Mouse (Mus musculus) cerebellum, adult 18-20 months (tissue): ENCODE data around the gene Mag.
"Not testable (repeated sequence)": the region's sequence is repeated elsewhere in the genome, so short reads cannot be mapped to it uniquely, and the experiment has no call there.

Experiments used
- DNase-seq, 2 experiments: peaks; one replicate each; pipeline ENCODE4 v3.0.0; 2021

Mag gene

DNA sequence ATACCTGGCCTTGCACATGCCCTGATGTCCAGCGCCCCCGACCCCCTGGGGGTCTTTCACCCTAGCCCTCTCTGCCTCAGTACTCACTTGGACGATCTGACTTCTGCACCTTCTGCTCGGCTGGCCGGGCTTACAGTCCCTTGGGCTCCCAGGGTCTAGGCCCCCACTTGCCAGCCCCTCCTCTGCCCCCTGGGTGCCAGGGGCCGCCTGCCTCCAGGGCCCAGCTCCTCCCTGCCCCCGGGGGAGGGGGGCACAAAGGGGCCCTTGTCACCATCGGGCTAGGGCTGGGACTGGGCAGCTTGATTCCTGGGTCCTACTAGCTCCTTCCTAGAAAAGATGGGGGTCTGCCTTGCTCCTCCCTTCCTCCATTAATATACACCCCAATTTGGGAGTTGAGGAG is at the start of gene Mag:
Gene Mag (minus strand): TSS at position 142 of the 400 bp plus-strand sequence.
- DNase-seq = peak in 1 of 2 experiments; percentile 17

DNA sequence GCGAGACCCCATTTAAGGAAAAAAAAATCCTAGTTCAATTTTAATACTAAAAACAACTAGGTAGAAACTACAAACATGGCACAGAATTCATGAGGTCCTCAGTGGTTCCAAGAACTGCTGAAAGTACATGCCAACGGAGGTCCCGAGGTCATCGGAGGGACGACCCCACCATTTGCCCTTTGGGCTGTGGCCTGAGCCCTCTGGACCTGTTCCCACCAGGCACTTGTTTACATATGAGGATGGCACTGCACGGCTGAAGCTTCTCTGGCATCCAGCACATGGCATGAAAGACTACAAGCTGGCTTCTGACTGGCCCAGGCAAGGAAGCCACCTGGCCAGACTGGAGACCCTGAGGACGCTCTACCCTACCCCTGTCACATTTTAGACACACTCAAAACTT is 49.7 kb upstream of the Mag start:
- no peak for DNase-seq

DNA sequence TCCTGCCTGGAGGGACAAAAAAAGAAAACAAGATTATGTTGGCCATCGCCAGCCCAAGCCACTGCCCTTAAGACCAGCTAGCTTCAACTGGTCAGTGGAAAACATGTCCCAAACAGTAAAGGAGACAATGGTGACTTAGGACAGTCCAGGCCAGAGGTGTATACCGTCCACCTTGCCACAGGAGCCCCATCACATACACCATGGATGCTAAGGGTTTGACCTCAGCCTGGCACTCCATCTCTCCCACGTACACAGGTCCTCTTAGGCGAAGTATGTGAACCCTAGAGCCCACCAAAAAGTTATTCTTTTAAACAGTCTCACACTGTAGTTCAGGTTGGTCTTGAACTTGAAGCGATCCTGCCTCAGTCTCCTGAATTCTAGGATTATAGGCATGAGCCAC is 48.2 kb upstream of the Mag start:
- no peak for DNase-seq

GRCm38 (mm10) chr7:30959786-30960349 is 45.2 kb upstream of the Mag start:
- DNase-seq = no peak

DNA sequence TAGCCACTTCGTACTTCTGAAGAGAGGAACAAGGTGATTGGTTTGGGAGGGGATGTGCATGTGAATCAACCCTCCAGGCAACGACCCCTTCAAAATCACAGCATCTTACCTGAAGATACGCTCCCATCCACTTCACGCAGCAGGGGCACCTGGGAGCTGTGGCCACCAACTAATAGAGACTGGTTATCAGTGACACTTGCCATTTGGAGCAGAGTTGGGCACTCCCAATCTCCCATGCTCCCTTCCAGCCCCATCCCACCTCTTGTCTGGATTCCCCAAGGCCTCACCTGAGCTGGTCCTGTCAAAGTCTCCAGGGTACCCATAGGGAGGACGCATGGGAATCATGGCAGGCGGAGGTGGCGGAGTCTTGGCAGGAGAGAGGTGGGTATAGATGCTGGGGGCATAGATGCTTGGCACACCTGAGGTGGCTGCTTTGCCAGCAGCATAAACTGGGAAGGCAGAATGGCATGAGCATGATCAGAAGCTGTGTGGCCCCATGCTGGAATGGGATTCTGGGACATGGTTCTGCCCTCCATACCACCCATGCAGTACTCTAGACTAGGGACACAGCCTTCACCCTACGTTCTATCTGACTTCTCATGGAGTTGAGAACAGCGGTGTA is 44.3 kb upstream of the Mag start:
- DNase-seq = no peak

DNA sequence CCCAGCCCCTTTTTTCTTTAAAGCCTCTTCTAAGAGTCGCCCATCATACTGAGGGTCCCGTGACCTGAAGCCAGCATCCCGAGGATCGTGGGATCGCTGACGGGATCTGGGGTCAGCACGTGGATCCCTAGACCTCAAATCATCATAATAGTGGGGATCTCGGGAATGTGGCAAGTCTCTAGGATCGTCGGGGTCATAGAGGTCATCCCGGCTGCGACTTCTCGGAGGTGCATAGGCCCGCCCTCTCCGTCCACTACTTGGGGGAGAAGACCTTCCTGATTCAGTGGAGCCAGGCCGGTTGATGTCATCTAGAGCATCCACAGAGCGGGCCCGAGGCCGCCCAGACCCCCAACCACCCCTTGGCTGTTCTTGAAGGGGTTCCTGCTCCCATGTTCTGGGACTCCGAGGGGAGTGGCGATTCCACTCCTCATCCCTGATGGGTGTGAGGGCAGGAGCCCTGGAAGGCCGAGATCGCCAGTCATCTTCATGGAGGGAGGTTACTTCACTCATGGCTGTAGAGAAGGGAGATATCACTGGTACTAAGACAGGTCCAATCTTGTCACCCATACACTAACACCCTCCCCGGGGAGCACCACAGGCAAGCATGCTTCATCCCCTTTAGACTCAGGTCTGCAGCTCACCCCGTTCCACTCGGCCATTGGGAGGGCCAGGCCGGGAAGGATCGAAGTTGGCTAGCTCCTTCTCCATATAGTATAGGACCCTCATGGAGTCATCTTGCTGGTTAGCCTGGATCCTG is 43.6 kb upstream of the Mag start:
- peak; percentile 33 to 36 for DNase-seq

GRCm38 (mm10) chr7:30957367-30957783 is 42.7 kb upstream of the Mag start:
- peak; percentile 90 to 96 for DNase-seq

DNA sequence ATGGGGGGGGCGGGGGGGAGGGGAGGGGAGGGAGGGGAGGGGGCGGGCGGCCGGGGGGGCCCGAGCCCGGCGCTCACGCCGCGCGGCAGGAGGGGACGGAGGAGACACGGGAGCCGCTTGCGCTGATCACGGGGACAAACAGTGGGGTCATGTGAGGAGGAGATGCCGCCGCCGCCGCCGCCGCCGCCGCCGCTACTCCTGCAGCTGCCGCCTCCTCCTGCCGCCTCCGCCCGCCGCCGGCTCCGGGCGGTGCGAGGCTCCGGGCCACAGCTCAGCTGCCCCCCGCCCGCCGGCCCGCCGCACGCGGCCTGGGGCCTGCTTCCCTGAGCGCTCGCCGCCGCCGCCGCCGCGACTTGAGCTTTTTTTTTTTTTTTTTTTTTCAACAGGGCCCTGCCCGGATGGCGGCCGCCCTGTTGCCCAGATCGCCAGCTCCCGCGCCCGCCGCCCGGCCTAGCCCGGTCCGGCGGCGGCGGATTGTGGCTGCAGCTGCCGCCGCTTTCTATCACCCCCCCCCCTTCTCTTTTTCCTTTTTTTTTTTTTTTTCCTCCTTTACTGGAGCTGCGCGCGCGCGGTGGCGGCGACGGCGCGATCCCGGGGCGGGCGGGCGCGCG is 42.2 kb upstream of the Mag start, which contains the start of gene Usf2:
Gene Usf2 (minus strand): TSS at position 48 of the 611 bp plus-strand sequence.
- DNase-seq = peak; percentile 83

DNA sequence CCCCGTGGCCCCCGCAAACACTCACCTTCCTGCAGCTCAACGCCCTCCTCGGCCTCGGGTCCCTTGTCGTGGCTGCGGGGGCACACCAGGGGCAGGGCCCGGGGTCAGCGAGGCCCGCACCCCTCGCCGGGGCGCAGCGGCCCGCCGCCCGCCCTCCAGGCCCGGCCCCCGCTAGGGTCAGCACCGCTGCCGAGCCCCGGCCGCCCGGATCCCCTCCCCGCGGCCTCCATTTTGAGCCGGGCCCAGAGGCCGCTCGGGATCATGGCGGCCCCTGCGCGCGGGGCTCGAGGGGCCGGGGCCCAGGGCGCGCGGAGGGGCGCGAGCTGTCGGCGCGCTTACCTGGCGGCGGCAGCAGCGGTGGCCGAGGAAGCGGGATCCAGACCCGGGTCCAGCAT is 41.7 kb upstream of the Mag start:
- DNase-seq = peak in 1 of 2 experiments; percentile 74

DNA sequence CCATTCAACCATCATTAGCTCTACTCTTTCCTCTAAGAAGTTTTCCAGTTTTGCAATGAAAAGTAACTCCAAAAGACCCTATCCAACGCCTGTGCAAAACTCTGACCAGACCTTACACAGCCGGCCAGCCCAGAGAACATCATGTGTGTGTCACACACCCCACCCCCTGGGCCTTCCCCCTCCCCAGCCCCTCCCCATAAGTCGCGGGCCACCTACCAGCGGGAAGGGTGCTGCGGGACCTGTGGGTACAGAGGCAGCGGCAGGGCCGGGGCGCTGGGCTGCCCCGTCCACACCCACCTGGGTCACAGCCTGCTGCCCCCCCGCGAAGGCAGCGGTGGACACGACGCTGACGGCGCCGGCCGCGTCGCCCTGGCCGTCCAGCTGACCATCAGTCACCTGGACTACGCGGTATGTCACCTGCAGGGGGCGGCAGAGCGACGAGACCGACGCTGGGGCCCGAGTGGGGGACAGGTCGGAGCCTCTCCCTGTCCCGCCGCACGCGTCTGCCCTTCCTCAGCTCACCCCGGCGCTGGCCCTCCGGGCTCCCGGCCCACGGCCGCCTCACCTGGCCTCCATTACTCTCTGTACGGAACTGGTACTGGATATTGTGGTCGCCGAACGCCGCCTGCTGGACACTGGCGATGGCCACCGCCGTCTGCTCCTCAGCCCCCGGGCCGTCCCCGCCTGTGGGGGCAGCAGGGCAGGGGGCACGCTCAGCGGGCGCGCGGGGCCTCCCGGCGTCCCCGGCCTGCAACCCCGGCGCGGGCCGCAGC is 41.1 kb upstream of the Mag start:
- DNase-seq = peak; percentile 91 to 94

- DNase-seq = no peak
These were observed 40.4 kb upstream of the Mag start for GRCm38 (mm10) chr7:30954971-30955520.

GRCm38 (mm10) chr7:30954036-30954435 is 39.4 kb upstream of the Mag start:
- DNase-seq = no peak

DNA sequence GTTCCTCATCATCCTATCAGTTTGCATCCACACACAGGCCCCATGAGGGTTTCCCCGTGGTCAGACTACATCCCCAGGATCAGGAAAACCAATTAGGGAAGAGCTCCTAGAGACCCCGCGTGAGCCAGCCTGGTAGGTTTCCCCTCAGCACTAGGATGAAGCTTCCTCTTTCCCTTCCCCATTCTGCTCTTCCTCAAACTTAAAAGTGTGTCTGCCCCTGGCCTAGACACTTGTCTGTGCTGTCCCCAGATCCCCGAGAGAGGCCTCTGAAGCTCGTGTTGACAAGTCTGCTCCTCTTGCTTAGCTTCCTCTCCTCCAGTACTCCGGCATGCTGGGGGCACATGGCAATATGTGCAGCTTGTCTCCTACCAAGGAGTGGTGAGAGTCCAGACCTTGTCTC is 38.8 kb upstream of the Mag start:
- no peak for DNase-seq

DNA sequence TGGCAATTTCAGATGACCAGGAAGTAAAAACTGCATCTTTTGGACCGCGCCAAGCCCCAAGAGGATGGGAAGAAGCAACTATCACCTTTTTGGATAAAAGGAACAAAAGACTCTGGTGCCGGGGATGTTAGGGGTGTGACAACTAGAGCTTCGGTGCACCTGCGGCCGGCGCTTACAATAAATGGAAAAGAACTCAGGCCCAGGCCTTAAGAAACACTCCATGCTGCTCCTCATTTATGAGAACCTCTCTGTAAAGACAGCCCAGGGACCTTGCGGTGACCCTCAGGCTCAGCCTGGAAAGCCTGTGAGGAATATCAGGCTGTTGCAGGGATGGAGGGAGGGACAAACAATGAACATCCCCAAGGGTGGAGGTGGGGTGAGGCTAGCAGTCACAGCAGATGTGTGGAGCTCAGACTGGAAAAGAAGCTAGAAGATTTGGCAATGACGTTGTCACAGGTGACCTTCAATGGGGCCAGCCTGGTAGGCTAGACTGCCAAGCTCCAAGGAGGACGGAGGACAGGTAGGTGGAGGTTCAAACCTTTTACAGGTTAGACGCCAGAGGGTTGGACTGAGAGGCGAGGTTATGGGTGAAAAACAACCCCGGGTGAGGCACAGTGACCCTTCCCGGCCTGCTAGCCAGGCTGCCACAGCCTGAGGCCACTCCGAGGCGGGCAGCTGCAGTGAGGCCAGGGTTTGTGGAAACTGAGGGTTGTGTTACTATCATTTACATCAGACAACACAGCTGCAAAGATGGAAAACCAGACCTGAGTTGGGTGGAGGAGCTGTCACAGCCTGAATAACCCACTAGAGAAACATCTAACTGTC is 38.0 kb upstream of the Mag start:
- DNase-seq = no peak

- DNase-seq = not testable (repeated sequence)
These were observed 35.2 kb upstream of the Mag start for GRCm38 (mm10) chr7:30949902-30950301.

DNA sequence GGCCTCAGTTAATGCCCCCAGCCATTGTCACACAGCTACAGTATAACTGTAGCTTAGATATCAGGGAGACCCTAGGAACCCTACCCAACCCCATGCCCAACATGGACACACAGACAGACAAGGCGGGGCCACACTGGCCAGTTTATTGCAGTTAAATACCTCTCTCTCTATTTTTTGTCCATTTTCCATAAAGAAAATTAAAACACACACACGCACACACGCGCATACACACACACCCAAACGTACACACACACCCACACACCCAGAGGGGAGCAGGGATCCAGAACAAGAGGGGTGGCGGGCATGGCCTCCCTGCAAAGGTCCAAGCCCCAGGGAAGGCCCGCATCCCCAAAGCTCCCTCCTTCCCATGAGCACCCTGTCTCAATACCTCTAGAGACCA is 31.2 kb upstream of the Mag start:
- no peak for DNase-seq

- not testable (repeated sequence) for DNase-seq
These were observed 30.8 kb upstream of the Mag start for GRCm38 (mm10) chr7:30945466-30945865.

- DNase-seq = not testable (repeated sequence)
These were observed 30.0 kb upstream of the Mag start for GRCm38 (mm10) chr7:30944706-30945105.

DNA sequence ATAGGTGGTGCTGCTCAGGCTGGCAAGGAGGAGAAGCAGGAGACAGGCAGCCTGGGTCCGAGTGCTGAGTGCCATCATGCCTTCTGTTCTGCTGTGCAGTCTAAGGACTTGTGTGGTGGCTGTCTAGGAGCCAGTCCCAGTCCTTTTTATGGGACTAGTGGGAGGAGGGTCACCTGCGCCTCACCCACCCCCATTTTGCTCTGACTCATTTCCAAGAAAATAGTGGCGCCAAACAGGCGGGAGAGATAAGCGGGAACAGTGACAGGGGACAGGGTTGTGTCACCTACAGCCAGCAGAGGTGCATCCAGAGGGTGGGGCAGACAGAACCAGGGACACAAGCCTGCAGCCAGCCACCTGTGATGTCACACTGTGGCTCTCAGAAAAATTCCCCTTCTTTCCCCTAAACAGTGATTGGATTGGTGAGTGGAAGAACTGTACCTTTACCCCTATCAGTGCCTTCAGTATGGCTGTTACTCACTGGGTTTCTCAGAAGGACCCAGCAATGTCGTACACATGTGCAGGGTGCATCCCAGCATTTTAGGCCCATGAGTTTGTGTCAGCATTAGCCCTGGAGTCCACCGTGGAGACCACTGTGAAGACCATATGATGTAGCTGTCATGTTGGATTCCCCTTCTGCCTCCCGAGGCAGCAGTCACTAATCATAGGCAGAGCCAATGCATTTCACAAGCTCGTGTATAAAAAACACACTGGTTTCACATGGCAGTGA is 29.4 kb upstream of the Mag start, which contains the start of gene Hamp:
Gene Hamp (minus strand): TSS at position 124 of the 727 bp plus-strand sequence.
- no peak for DNase-seq

DNA sequence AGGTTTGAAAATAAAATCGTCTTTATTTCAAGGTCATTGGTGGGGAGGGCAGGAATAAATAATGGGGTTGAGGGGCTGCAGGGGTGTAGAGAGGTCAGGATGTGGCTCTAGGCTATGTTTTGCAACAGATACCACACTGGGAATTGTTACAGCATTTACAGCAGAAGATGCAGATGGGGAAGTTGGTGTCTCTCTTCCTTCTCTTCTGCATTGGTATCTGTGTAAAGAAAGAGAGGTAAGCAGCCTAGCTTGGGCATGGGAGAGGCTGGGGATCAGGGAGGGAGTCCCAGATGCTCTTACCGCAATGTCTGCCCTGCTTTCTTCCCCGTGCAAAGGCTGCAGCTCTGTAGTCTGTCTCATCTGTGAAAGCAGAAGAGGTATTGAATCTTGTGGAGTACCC is 27.7 kb upstream of the Mag start:
- DNase-seq = not testable (repeated sequence)

- DNase-seq = not testable (repeated sequence)
These were observed 25.4 kb upstream of the Mag start for GRCm38 (mm10) chr7:30940070-30940469.
